In genomic region chr9:106684093-106684872, GRCm38 (mm10) we compare ENCODE assay signal across 9 mouse cellular contexts. TPM values are rescaled to one million over a fixed set of nuclear protein-coding genes. Genes with fewer than 3 reads are reported as not detected.
DNase-seq lines count a peak whose midpoint lies in the region; ATAC-seq lines count a peak whose summit lies in the region.
"Had no signal": no experiment of that assay in that cellular context is flagged by ENCODE, and none has a peak within 500 bp of the region (broad histone marks: within the 10 kb centered on the region; RNA-seq: fewer than 3 reads in every experiment).

No protein-coding gene starts in this region.

- H3K36me3 ChIP-seq in megakaryocyte, embryonic 14.5 days (replicated peaks; ENCODE audit: low read length) = peaks cover 43% of the 10 kb centered on the region
- no peaks in the 10 kb centered on the region; the same call in 1 of the 2 replicates for H3K36me3 ChIP-seq in forebrain, embryonic 11.5 days (ENCODE audit: control insufficient read depth, insufficient read depth, low read length)
- H3K36me3 ChIP-seq in limb, embryonic 13.5 days = peaks cover 29% of the 10 kb centered on the region
- peaks cover 17% of the 10 kb centered on the region; the same call in 1 of the 2 replicates for H3K36me3 ChIP-seq in stomach, embryonic 14.5 days (ENCODE audit: control insufficient read depth, insufficient read depth, low read length)

- peak overlapping the region; percentile 93 for H3K4me3 ChIP-seq in megakaryocyte, embryonic 14.5 days (replicated peaks)
- peak overlapping the region; percentile 78 for H3K4me3 ChIP-seq in forebrain, embryonic 11.5 days (ENCODE audit: low read depth, low read length)
- H3K4me3 ChIP-seq in limb, embryonic 13.5 days = peak overlapping the region; percentile 73
- peak overlapping the region; percentile 79 for H3K4me3 ChIP-seq in stomach, embryonic 14.5 days (ENCODE audit: low read depth, low read length)

- no peaks in the 10 kb centered on the region for H3K9me3 ChIP-seq in megakaryocyte, embryonic 14.5 days
- H3K9me3 ChIP-seq in forebrain, embryonic 11.5 days (ENCODE audit: control insufficient read depth, low read length) = no peaks in the 10 kb centered on the region
- H3K9me3 ChIP-seq in limb, embryonic 13.5 days = no peaks in the 10 kb centered on the region
- H3K9me3 ChIP-seq in stomach, embryonic 14.5 days (ENCODE audit: control insufficient read depth, low read depth, low read length) = no peaks in the 10 kb centered on the region

- no peaks in the 10 kb centered on the region for H3K27me3 ChIP-seq in megakaryocyte, embryonic 14.5 days (replicated peaks)
- no peaks in the 10 kb centered on the region for H3K27me3 ChIP-seq in forebrain, embryonic 11.5 days (ENCODE audit: control insufficient read depth, insufficient read depth, low read length)
- no peaks in the 10 kb centered on the region for H3K27me3 ChIP-seq in limb, embryonic 13.5 days
- H3K27me3 ChIP-seq in stomach, embryonic 14.5 days (ENCODE audit: control insufficient read depth, insufficient read depth, low read length) = no peaks in the 10 kb centered on the region

- 86% methylated on average over 6 of the region's 6 CpGs for WGBS in forebrain, embryonic 11.5 days
- 71% methylated on average over 6 of the region's 6 CpGs for WGBS in limb, embryonic 13.5 days
- WGBS in stomach, embryonic 14.5 days = 74% methylated on average over 6 of the region's 6 CpGs

- peaks cover 38% of the 10 kb centered on the region for H3K4me1 ChIP-seq in megakaryocyte, embryonic 14.5 days
- H3K4me1 ChIP-seq in forebrain, embryonic 11.5 days (replicated peaks; ENCODE audit: control insufficient read depth, insufficient read depth, low read length) = no peaks in the 10 kb centered on the region; the same call in 1 of the 2 replicates
- peaks cover 22% of the 10 kb centered on the region for H3K4me1 ChIP-seq in limb, embryonic 13.5 days
- peaks cover 9% of the 10 kb centered on the region; the same call in 1 of the 2 replicates for H3K4me1 ChIP-seq in stomach, embryonic 14.5 days (ENCODE audit: control insufficient read depth, insufficient read depth, low read length)

- no peak overlapping the region for H3K27ac ChIP-seq in forebrain, embryonic 11.5 days (ENCODE audit: low read depth, low read length)
- no peak overlapping the region for H3K27ac ChIP-seq in limb, embryonic 13.5 days
- H3K27ac ChIP-seq in stomach, embryonic 14.5 days (ENCODE audit: low read length) = no peak overlapping the region; the same call in 1 of the 2 replicates

- H3K9ac ChIP-seq in forebrain, embryonic 11.5 days (ENCODE audit: low read length) = peak overlapping the region; percentile 77
- peak overlapping the region; percentile 79 for H3K9ac ChIP-seq in limb, embryonic 13.5 days
- H3K9ac ChIP-seq in stomach, embryonic 14.5 days (replicated peaks; ENCODE audit: low read depth, low read length) = 0 out of 2 replicates have a peak overlapping the region, but pooled peaks have one; percentile 71

- H3K4me2 ChIP-seq in forebrain, embryonic 11.5 days (ENCODE audit: low read depth, low read length, severe bottlenecking) = peak overlapping the region; percentile 99; the same call in 1 of the 2 replicates
- H3K4me2 ChIP-seq in limb, embryonic 13.5 days (replicated peaks) = peak overlapping the region; percentile 94
- H3K4me2 ChIP-seq in stomach, embryonic 14.5 days (replicated peaks; ENCODE audit: low read depth, low read length) = peak overlapping the region; percentile 94

- intact Hi-C loops in gastrocnemius, postnatal 14 days (cut with DNase I; ENCODE audit: low total_unique reads) = loop anchor here (10.0 kb wide), 1 partner anchor 201 kb away; the partner anchor contains the start of gene Rbm15b

- DNase-seq in forebrain, embryonic 11.5 days (ENCODE audit: low spot score) = no peak
- no peak for DNase-seq in cerebellum, postnatal 14 days
- DNase-seq in right cerebral cortex, postnatal 4 days = no peak
- DNase-seq in gastrocnemius, postnatal 14 days = no peak

- no peak for ATAC-seq in megakaryocyte, adult 5-6 weeks (ENCODE audit: poor library complexity, severe bottlenecking)
- no peak for ATAC-seq in forebrain, embryonic 11.5 days (replicated peaks; ENCODE audit: low FRiP score)
- no peak for ATAC-seq in limb, embryonic 13.5 days (ENCODE audit: low FRiP score, low read depth)
- ATAC-seq in stomach, embryonic 14.5 days (ENCODE audit: insufficient number of reproducible peaks, insufficient read depth, low FRiP score, low read depth) = no peak

RNA-seq across cellular contexts. Expression of gene Tex264, which starts 1.4 kb away (rescaled TPM):
- polyA plus RNA-seq in megakaryocyte, embryonic 14.5 days (2012; ENCODE audit: insufficient read depth, low replicate concordance) = 87.2 and 196 TPM in 2 replicates
- 9.6 and 14.1 TPM in 2 replicates for total RNA-seq in megakaryocyte, adult 5-6 weeks (2015)
- 16.3 and 18.3 TPM in 2 replicates for total RNA-seq in megakaryocyte, adult 5-6 weeks (2017)
- 29.2 and 31.9 TPM in 2 replicates for polyA plus RNA-seq in forebrain, embryonic 11.5 days (2014; fragmentation: Nextera tagmentation; extraction: Ambion mirVana)
- polyA plus RNA-seq in limb, embryonic 13.5 days (2015; fragmentation: Nextera tagmentation; extraction: Ambion mirVana) = 55.7 and 61.5 TPM in 2 replicates
- 53.3 and 55.9 TPM in 2 replicates for polyA plus RNA-seq in stomach, embryonic 14.5 days (2014; fragmentation: Nextera tagmentation; extraction: Ambion mirVana)
- 10 to 100 TPM; 17.3 to 20.6 TPM for total RNA-seq in gastrocnemius, postnatal 14 days (2021)

RNA-seq across cellular contexts. Expression of gene Grm2, which starts 28.4 kb away (rescaled TPM):
- polyA plus RNA-seq in megakaryocyte, embryonic 14.5 days (2012; ENCODE audit: insufficient read depth, low replicate concordance) = not detected in 2 replicates
- total RNA-seq in megakaryocyte, adult 5-6 weeks (2015) = not detected in 2 replicates
- not detected in 2 replicates for total RNA-seq in megakaryocyte, adult 5-6 weeks (2017)
- polyA plus RNA-seq in forebrain, embryonic 11.5 days (2014; fragmentation: Nextera tagmentation; extraction: Ambion mirVana) = 3.3 TPM in 2 replicates
- polyA plus RNA-seq in limb, embryonic 13.5 days (2015; fragmentation: Nextera tagmentation; extraction: Ambion mirVana) = 0.11 TPM in 1 of 2 replicates, not detected in the other
- not detected in 2 replicates for polyA plus RNA-seq in stomach, embryonic 14.5 days (2014; fragmentation: Nextera tagmentation; extraction: Ambion mirVana)
- total RNA-seq in gastrocnemius, postnatal 14 days (2021) = not detected
- total RNA-seq: common myeloid progenitor, adult 5-6 weeks had no signal

RNA-seq across cellular contexts. Expression of gene Iqcf6, which starts 57.9 kb away (rescaled TPM):
- not detected in 2 replicates for polyA plus RNA-seq in megakaryocyte, embryonic 14.5 days (2012; ENCODE audit: insufficient read depth, low replicate concordance)
- total RNA-seq in megakaryocyte, adult 5-6 weeks (2015) = not detected in 2 replicates
- total RNA-seq in megakaryocyte, adult 5-6 weeks (2017) = not detected in 2 replicates
- not detected in 2 replicates for polyA plus RNA-seq in forebrain, embryonic 11.5 days (2014; fragmentation: Nextera tagmentation; extraction: Ambion mirVana)
- not detected in 2 replicates for polyA plus RNA-seq in limb, embryonic 13.5 days (2015; fragmentation: Nextera tagmentation; extraction: Ambion mirVana)
- polyA plus RNA-seq in stomach, embryonic 14.5 days (2014; fragmentation: Nextera tagmentation; extraction: Ambion mirVana) = not detected in 2 replicates
- total RNA-seq in gastrocnemius, postnatal 14 days (2021) = not detected
- total RNA-seq: common myeloid progenitor, adult 5-6 weeks had no signal
